Mouse (Mus musculus) left cerebral cortex, adult 9 months (tissue): ENCODE data around the gene B4gat1.
"Not testable (repeated sequence)": the region's sequence is repeated elsewhere in the genome, so short reads cannot be mapped to it uniquely, and the experiment has no call there.

ENCODE experiments used
- DNase-seq, 2 experiments: peaks; one replicate each; pipeline ENCODE4 v3.0.0; 2022; ENCODE audit warnings: low spot score in 2 of 2

The B4gat1 gene

DNA sequence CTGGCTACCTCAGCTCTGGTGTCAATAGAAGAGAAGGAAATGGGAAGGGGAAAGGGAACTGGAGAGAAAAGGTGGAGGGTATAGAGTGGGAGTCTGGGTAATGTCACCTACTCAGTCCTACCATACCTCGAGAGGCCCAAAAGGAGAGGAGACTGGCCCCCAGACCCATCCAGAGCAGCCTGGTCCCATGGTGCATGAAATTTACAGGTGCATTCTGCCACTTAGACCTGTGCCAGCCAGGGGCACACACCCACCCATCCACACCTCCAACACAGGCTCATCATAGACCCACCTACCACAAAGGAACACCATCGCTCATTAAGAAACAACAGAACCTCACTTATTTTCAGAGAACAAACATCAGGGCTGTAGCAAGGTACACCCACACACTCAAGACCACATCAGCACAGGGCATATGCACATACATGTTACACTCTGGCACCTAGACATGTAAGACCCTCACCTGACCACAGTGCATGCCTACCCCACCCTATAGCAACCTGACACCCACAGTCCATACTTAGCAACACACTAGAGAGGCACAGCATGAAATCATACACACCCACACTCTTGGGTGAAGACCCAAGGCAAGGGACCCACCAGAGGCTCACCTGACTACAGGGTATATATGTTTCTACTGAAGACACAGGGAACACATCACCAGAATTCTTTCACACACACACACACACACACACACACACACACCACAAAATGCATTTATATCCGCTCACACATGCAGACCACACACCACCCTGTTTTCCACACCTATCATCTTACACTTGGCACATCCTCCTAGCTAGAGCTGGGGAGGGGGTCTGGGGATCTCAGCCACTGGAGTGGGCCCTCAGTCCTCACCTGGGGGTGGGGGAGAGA is 45.6 kb downstream of the B4gat1 start:
- DNase-seq, result peak in 1 of 2 experiments; percentile 31

DNA sequence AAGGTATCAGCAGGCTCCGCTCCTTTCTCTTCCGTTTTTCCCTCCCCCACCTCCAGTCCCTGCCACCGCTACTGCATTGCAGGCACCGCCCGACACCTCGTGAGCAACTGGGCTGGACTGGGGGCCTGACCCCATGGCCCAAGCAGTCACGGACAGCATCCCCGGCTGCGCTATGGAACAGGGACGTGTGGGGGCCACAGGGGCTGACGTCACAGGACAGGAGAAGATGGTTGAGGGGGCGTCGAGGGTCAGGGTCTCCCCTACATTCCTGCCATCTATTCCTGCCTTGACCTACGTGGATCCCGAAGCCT is 46.2 kb downstream of the B4gat1 start:
- peak in 1 of 2 experiments; percentile 38 for DNase-seq

DNA sequence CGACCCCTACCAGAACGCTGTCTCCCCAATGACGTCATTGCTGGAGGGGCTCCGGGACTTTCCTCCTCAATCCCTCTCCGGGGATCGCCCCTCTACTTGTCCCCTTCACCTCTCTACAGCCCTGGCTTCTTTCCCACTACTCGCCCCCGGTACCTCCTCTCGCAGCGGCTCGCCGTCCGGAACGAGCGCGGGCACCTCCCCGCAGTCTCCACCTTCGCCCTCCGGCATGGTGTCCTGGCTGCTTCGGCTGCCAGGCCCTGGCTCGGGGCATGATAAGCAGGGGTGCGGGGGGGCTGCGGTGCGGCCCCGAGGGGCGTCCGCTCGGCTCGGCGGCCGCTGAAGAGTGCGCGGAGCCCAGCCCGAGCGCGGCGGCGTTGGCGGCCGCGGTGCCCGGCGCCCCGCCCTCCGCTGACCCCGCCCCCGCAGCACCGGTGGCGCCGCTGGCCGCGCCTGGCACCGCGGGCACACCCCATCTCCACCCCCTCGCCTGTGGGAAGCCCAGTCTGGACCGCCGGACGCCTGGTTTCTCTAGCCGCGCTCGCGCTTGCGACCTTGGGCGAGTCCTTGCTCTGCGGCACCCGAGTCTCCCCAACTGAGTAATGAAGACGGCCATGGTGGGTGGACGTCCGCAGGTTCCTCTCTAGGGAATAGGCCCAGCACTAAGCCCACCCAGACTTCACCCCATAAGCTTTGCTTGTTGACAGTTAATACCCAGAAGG is 46.7 kb downstream of the B4gat1 start, which contains the start of gene Tmem151a:
Gene Tmem151a (minus strand): TSS at position 387 of the 719 bp plus-strand sequence.
- peak in 1 of 2 experiments; percentile 34 for DNase-seq

DNA sequence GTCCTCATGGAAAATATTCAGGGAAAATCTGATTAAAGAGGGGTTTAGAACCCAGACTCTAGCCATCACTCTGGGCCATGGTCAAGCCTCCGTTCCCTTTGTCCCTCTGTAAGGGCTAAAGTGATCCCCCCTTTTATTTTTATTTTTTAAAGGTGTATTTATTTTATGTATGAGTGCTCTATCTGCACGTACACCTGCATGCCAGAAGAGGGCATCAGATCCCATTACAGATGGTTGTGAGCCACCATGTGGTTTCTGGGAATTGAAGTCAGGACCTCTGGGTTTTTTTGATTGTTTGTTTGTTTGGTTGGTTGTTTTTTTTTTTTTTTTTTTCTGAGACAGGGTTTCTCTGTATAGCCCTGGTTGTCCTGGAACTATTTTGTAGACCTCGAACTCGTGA is 47.9 kb downstream of the B4gat1 start:
- DNase-seq, result not testable (repeated sequence)

DNA sequence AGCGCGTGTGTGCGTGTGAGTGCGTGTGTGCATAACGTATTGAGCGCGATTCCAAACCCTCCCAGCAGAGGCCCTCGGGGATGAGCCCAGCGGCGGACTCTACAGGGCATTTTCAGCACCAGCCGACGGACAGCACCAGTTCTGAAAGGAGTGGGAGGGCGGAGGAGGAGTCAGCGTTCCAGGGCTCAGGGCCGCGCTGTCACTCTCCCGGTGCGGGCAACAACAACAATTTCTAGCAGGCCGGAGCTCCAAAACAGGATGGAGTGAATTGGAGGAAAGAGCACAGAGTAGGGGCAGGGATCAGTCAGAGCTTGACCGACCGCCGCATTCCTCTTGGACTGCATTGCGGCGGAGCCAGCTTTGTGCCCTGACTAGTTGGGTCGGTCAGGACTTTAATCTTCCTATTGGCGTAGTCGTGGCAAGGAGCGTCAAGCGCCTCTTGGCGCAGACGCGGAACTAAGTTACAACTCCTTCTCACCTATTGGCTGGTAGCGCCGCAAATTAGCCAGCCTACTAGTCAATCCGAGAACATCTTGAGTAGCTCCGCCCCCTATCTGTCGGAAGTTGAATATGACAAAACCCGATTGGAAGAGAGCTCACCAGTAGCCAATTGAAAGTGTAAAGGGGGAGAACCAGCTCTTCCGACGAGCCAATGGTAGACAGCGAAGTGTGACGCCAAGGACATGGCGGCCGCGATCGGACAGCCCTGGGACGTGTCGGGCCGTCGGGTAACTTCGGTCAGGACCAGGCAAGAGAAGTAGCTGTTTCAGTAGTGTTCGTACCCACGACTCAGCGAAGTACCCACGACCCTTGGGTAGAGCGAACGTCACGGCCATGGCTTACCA is 49.5 kb downstream of the B4gat1 start, which contains the start of gene Yif1a:
Gene Yif1a (plus strand): TSS at position 655 of the 845 bp plus-strand sequence.
- DNase-seq, result peak; percentile 98

DNA sequence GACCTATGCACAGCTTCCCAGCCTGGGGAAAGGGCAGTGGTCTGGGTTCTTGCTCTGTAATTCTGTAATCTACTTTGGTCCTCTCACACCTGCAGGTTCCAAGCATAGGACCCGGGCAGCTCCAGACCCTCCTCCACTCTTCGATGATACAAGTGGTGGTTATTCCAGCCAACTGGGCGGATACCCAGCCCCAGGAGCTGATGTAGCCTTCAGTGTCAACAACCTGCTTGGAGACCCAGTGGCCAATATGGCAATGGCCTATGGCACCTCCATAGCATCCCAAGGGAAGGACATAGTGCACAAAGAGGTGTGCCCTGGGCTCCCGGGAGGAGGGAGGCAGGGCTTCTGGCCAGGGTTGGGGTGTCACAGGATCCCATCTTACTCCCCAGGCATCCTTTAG is 50.7 kb downstream of the B4gat1 start:
- DNase-seq, result no peak
